Mouse (Mus musculus): ENCODE measurements around the gene Camsap2.
A peak's percentile ranks its signal among the peaks of the same experiment; 100 is the strongest.

GRCm38 (mm10) chr1:136233892-136234594, 111.9 kb downstream of the Camsap2 start, which contains the start of gene Inava:
- TF ChIP-seq POLR2A (IDR thresholded peaks at IDR 0.05; ENCODE audit: low read depth, low read length) (0 out of 2 replicates have a peak, but pooled peaks have one; percentile 37), CTCF (IDR thresholded peaks at IDR 0.05; ENCODE audit: borderline replicate concordance, insufficient read depth, low read length) (no peak)

Measured in embryonic fibroblast, embryonic 13.5 days (primary cell).